Mouse (Mus musculus): Measurements from ENCODE around the gene Brip1. TPM values are rescaled to one million over a fixed set of nuclear protein-coding genes. Genes with fewer than 3 reads are reported as not detected.

The Brip1 gene
- polyA plus RNA-seq, 1 experiment from 2014 or later, result 3.4 TPM

- no peak for ATAC-seq
- Histone ChIP-seq H3K27ac (no peak overlapping the region), H3K4me1 (replicated peaks) (no peaks in the 10 kb centered on the region), H3K4me3 (replicated peaks) (no peak overlapping the region), H3K9ac (replicated peaks) (no peak overlapping the region), H3K27me3 (no peaks in the 10 kb centered on the region), H3K4me2 (replicated peaks) (no peak overlapping the region), H3K36me3 (0 out of 2 replicates have a peak, but pooled peaks cover 4% of the 10 kb centered on the region), H3K9me3 (no peaks in the 10 kb centered on the region)
- 90% methylated on average over 6 of the region's 6 CpGs for WGBS
Measured at GRCm38 (mm10) chr11:86101191-86101590, 99.8 kb downstream of the Brip1 start.

- no peak for ATAC-seq
- Histone ChIP-seq H3K4me2 (replicated peaks) (no peak overlapping the region), H3K36me3 (0 out of 2 replicates have a peak, but pooled peaks cover 4% of the 10 kb centered on the region), H3K27ac (no peak overlapping the region), H3K4me3 (replicated peaks) (no peak overlapping the region), H3K4me1 (replicated peaks) (no peaks in the 10 kb centered on the region), H3K27me3 (no peaks in the 10 kb centered on the region), H3K9me3 (no peaks in the 10 kb centered on the region), H3K9ac (replicated peaks) (no peak overlapping the region)
- 69% methylated on average over 2 of the region's 2 CpGs for WGBS
Measured at GRCm38 (mm10) chr11:86099341-86099740, 101.7 kb downstream of the Brip1 start.

- Histone ChIP-seq H3K27me3 (no peaks in the 10 kb centered on the region), H3K9me3 (no peaks in the 10 kb centered on the region), H3K9ac (replicated peaks) (no peak overlapping the region), H3K27ac (no peak overlapping the region), H3K4me1 (replicated peaks) (no peaks in the 10 kb centered on the region), H3K36me3 (no peaks in the 10 kb centered on the region), H3K4me3 (replicated peaks) (no peak overlapping the region), H3K4me2 (replicated peaks) (no peak overlapping the region)
- ATAC-seq, result no peak
Measured at GRCm38 (mm10) chr11:86088815-86089214, 112.2 kb downstream of the Brip1 start.

- no peak overlapping the region for H3K4me3 ChIP-seq (replicated peaks)
- H3K36me3 ChIP-seq, result no peaks in the 10 kb centered on the region
- ATAC-seq, result no peak
- 85% methylated on average over 4 of the region's 4 CpGs for WGBS
- no peaks in the 10 kb centered on the region for H3K27me3 ChIP-seq
- no peak overlapping the region for H3K9ac ChIP-seq (replicated peaks)
- no peaks in the 10 kb centered on the region for H3K9me3 ChIP-seq
- H3K4me1 ChIP-seq (replicated peaks), result no peaks in the 10 kb centered on the region
- no peak overlapping the region for H3K27ac ChIP-seq
- H3K4me2 ChIP-seq (replicated peaks), result no peak overlapping the region
Measured at GRCm38 (mm10) chr11:86084522-86084921, 116.5 kb downstream of the Brip1 start.

GRCm38 (mm10) chr11:86078025-86078424 lies 123.0 kb downstream of the Brip1 start:
- no peak for ATAC-seq
- Histone ChIP-seq H3K36me3 (no peaks in the 10 kb centered on the region), H3K9ac (replicated peaks) (no peak overlapping the region), H3K27ac (no peak overlapping the region), H3K4me2 (replicated peaks) (no peak overlapping the region), H3K4me1 (replicated peaks) (no peaks in the 10 kb centered on the region), H3K27me3 (no peaks in the 10 kb centered on the region), H3K4me3 (replicated peaks) (no peak overlapping the region), H3K9me3 (no peaks in the 10 kb centered on the region)
- 87% methylated on average over 8 of the region's 8 CpGs for WGBS

- no peak overlapping the region for H3K4me3 ChIP-seq (replicated peaks)
- H3K9me3 ChIP-seq, result no peaks in the 10 kb centered on the region
- H3K36me3 ChIP-seq, result no peaks in the 10 kb centered on the region; the same call in 1 of the 2 replicates
- no peak overlapping the region for H3K27ac ChIP-seq
- no peaks in the 10 kb centered on the region for H3K4me1 ChIP-seq (replicated peaks)
- no peak overlapping the region for H3K4me2 ChIP-seq (replicated peaks)
- ATAC-seq, result no peak
- no peaks in the 10 kb centered on the region for H3K27me3 ChIP-seq
- 88% methylated on average over 7 of the region's 7 CpGs for WGBS
- H3K9ac ChIP-seq (replicated peaks), result no peak overlapping the region
Measured at GRCm38 (mm10) chr11:86076966-86077365, 124.0 kb downstream of the Brip1 start.

- H3K27me3 ChIP-seq, result no peaks in the 10 kb centered on the region
- no peak overlapping the region for H3K4me3 ChIP-seq (replicated peaks)
- no peaks in the 10 kb centered on the region; the same call in 1 of the 2 replicates for H3K36me3 ChIP-seq
- ATAC-seq, result no peak
- H3K4me1 ChIP-seq (replicated peaks), result no peaks in the 10 kb centered on the region
- no peaks in the 10 kb centered on the region for H3K9me3 ChIP-seq
- H3K9ac ChIP-seq (replicated peaks), result no peak overlapping the region
- H3K4me2 ChIP-seq (replicated peaks), result no peak overlapping the region
- H3K27ac ChIP-seq, result no peak overlapping the region
- 94% methylated on average over 5 of the region's 5 CpGs for WGBS
Measured at GRCm38 (mm10) chr11:86076403-86076802, 124.6 kb downstream of the Brip1 start.

- H3K27ac ChIP-seq, result no peak overlapping the region
- H3K4me3 ChIP-seq (replicated peaks), result no peak overlapping the region
- H3K9ac ChIP-seq (replicated peaks), result no peak overlapping the region
- H3K27me3 ChIP-seq, result no peaks in the 10 kb centered on the region
- no peaks in the 10 kb centered on the region; the same call in 1 of the 2 replicates for H3K36me3 ChIP-seq
- WGBS, result 80% methylated on average over 1 of the region's 1 CpGs
- no peak for ATAC-seq
- H3K4me1 ChIP-seq (replicated peaks), result no peaks in the 10 kb centered on the region
- no peak overlapping the region for H3K4me2 ChIP-seq (replicated peaks)
- H3K9me3 ChIP-seq, result no peaks in the 10 kb centered on the region
Measured at GRCm38 (mm10) chr11:86075371-86075770, 125.6 kb downstream of the Brip1 start.

GRCm38 (mm10) chr11:86068651-86069050 lies 132.3 kb downstream of the Brip1 start:
- Histone ChIP-seq H3K9ac (replicated peaks) (no peak overlapping the region), H3K4me2 (replicated peaks) (no peak overlapping the region), H3K9me3 (no peaks in the 10 kb centered on the region), H3K27me3 (no peaks in the 10 kb centered on the region), H3K36me3 (no peaks in the 10 kb centered on the region; the same call in 1 of the 2 replicates), H3K4me1 (replicated peaks) (no peaks in the 10 kb centered on the region), H3K27ac (no peak overlapping the region), H3K4me3 (replicated peaks) (no peak overlapping the region)
- WGBS, result 63% methylated on average over 6 of the region's 6 CpGs
- no peak for ATAC-seq

- Histone ChIP-seq H3K36me3 (no peaks in the 10 kb centered on the region; the same call in 1 of the 2 replicates), H3K4me2 (replicated peaks) (no peak overlapping the region), H3K27me3 (no peaks in the 10 kb centered on the region), H3K9me3 (no peaks in the 10 kb centered on the region), H3K4me3 (replicated peaks) (no peak overlapping the region), H3K4me1 (replicated peaks) (no peaks in the 10 kb centered on the region), H3K9ac (replicated peaks) (no peak overlapping the region), H3K27ac (no peak overlapping the region)
- ATAC-seq, result no peak
- WGBS, result 72% methylated on average over 8 of the region's 8 CpGs
Measured at GRCm38 (mm10) chr11:86067154-86067553, 133.8 kb downstream of the Brip1 start.

GRCm38 (mm10) chr11:86064881-86065280 lies 136.1 kb downstream of the Brip1 start:
- H3K9me3 ChIP-seq, result no peaks in the 10 kb centered on the region
- WGBS, result 89% methylated on average over 5 of the region's 5 CpGs

GRCm38 (mm10) chr11:86061243-86061642 lies 139.8 kb downstream of the Brip1 start:
- H3K9me3 ChIP-seq, result no peaks in the 10 kb centered on the region
- H3K4me1 ChIP-seq (replicated peaks), result no peaks in the 10 kb centered on the region
- no peaks in the 10 kb centered on the region for H3K36me3 ChIP-seq
- H3K9ac ChIP-seq (replicated peaks), result no peak overlapping the region
- WGBS, result 61% methylated on average over 8 of the region's 8 CpGs
- H3K4me3 ChIP-seq (replicated peaks), result no peak overlapping the region
- no peaks in the 10 kb centered on the region for H3K27me3 ChIP-seq
- H3K27ac ChIP-seq, result no peak overlapping the region
- H3K4me2 ChIP-seq (replicated peaks), result no peak overlapping the region
- no peak for ATAC-seq

More at GRCm38 (mm10) chr11:86064881-86065280, 136.1 kb downstream of the Brip1 start:
- H3K36me3 ChIP-seq, result no peaks in the 10 kb centered on the region
- no peak overlapping the region for H3K9ac ChIP-seq (replicated peaks)
- no peak overlapping the region for H3K4me3 ChIP-seq (replicated peaks)
- no peak overlapping the region for H3K4me2 ChIP-seq (replicated peaks)
- H3K27ac ChIP-seq, result no peak overlapping the region
- ATAC-seq, result no peak
- H3K4me1 ChIP-seq (replicated peaks), result no peaks in the 10 kb centered on the region
- H3K27me3 ChIP-seq, result no peaks in the 10 kb centered on the region

- Histone ChIP-seq H3K4me3 (replicated peaks) (no peak overlapping the region), H3K4me1 (replicated peaks) (no peaks in the 10 kb centered on the region), H3K9ac (replicated peaks) (no peak overlapping the region), H3K9me3 (no peaks in the 10 kb centered on the region), H3K27ac (no peak overlapping the region), H3K4me2 (replicated peaks) (no peak overlapping the region), H3K27me3 (no peaks in the 10 kb centered on the region), H3K36me3 (no peaks in the 10 kb centered on the region)
- ATAC-seq, result no peak
- WGBS, result 81% methylated on average over 4 of the region's 4 CpGs
Measured at GRCm38 (mm10) chr11:86059123-86059522, 141.9 kb downstream of the Brip1 start.

Data from midbrain, embryonic 13.5 days (tissue).